Mouse (Mus musculus) megakaryocyte-erythroid progenitor cell, adult 5-6 weeks (primary cell): ENCODE measurements around the gene Mgat4c. TPM values are rescaled to one million over a fixed set of nuclear protein-coding genes. Genes with fewer than 3 reads are reported as not detected.

Source experiments
- ATAC-seq: replicated peaks from 2 replicates; pipeline ENCODE4 v1.8.0; 2016; ENCODE audit warnings: mild to moderate bottlenecking, inconsistent platforms; ENCODE audit not compliant: severe bottlenecking, poor library complexity, low FRiP score, low TSS enrichment
- total RNA-seq, 2 experiments: library from RNA; stranded (forward) in 1 of 2; stranded (reverse) in 1 of 2; fragments of 200-1000, 215-1000 nt in 1 of 2; fragments of >200 nt in 1 of 2; fragmentation: Nextera tagmentation in 1 of 2; gene quantifications; 2 replicates each; pipeline ENCODE4 v1.2.3; 2014 to 2017

Mgat4c gene
- total RNA-seq (2014; fragmentation: Nextera tagmentation): 0.42 and 0.87 TPM in 2 replicates
- 0.11 and 0.70 TPM in 2 replicates for total RNA-seq (2017)

DNA sequence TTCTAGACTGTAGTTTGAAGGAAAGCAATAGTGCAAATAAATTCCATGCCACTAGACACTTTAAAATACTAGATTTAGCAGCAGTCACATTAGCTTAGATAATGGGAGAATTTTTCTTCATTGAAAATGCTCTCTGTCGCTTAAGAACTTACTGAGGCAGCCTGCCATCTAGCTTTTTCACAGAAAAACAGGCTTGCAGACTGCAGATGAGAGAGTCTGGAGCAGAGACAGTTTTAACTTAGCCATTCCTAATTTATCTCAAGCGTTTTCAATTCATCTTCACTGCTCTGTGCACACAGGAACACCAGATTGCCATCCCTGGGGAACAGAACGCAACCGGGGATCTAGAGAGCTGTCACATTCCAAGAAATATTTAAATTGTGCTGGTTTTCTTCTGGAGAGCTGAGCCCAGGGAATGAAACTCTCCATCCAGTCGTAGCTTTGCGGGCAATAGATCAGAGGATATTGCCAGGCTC lies at the start of gene Mgat4c:
Mgat4c (plus strand) TSS at position 51 of the 476 bp plus-strand sequence.
- ATAC-seq: no peak

DNA sequence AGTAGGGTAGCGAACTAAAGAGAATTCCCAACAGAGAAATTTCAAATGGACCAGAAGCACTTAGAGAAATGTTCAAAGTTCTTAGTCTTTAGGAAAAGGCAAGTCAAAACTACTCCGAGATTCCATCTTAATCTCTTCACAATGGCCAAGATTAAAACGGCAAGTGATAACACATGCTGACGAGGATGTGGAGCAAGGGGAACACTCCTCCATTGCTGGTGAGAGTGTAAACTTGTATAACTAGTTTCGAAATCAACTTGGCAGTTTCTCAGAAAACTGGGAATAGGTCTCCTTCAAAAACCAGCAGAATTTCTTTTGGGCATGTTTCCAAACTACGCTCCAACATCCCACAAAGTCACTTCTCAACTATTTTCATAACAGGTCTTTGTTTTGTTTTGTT lies 46.0 kb upstream of the Mgat4c start:
- no peak for ATAC-seq

DNA sequence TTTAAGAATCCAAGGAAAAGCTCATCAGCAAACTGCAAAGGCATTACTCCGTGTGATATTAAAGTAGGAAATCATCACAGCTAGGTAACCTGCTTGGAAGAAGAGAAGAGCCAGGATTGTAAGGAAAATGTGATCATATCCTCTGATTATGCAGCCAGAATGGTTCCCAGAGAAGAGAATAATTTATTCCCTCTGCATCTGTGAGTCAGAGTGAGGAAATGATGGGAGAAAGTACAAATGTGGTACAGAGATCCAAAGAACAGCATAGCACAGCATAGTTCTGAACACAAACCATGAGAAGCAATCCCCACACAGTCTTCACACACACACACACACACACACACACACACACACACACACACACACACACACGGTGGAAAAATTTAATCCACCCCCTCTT lies 40.2 kb upstream of the Mgat4c start:
- ATAC-seq: no peak

DNA sequence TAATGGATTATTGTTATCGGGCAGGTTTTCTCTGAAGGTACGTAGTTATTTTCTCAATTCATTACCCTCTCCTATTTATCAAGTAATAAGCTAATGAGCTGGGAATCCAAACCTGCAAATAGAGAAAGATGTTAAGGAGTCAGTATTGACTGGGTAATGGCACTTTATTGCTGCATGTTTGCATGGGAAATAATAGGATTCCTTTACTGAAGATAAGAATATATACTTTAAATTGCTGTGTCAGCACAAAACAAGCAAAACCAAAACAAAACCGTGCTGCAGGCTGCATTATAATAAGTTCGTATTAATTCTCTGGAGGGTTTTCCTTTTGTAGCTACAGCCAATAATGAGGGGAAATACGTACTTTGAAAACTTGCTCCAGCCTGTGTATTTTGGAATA lies 627 bp downstream of the Mgat4c start:
- no peak for ATAC-seq

DNA sequence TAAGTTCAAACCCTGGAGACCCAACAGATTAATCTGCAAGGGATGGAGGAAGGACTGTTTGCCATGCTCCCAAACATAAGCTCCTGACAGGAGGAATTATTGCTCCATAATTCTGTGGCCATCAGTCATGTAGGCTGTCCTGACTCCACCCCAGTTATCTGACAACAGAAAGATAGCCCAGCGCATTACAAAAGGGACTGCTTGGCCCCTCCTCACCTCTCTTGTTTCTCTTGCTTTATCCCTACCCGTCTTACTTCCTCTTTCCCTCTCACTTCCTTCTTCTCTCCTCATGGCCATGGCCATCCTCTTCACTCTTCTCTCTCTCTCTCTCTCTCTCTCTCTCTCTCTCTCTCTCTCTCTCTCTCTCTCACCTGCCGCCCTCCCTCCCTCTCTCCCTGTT lies 80.5 kb downstream of the Mgat4c start:
- ATAC-seq: no peak

DNA sequence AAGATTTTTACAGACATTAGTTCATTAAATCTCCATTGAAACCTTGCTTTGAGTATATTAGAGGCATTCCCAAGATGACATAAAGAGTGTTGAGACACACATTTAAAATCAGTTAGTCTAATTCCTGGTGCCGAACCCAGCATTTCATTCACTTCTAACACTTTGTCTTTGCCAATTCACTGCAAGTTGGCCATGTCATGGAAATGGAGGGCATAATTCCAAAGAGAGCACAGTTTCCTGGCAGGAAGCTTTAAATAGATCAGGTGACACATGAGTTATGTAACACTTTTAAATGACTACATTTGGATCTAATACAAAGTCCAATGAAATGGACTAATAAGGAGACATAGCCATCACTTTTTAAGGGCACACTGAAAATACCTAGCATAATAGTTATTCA lies 89.4 kb downstream of the Mgat4c start:
- no peak for ATAC-seq

DNA sequence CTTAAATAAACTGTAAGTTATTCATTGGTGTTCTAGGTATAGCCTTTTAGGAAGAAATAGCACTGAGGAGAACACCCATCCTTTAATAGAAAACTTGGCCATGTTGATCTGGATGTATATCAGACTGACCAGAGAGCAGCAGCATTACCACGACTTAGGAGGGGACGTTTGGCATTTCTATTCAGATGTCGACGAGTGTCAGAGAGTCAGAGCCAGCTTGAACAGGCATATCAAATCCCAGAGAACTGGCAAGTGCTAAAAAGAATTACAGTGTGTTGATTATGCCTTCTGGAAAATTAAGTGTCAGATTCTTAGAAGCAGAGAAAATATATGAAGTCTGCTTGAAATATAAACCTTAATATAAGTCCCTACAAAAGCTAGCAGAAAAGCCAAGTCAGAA lies 89.9 kb downstream of the Mgat4c start:
- no peak for ATAC-seq

DNA sequence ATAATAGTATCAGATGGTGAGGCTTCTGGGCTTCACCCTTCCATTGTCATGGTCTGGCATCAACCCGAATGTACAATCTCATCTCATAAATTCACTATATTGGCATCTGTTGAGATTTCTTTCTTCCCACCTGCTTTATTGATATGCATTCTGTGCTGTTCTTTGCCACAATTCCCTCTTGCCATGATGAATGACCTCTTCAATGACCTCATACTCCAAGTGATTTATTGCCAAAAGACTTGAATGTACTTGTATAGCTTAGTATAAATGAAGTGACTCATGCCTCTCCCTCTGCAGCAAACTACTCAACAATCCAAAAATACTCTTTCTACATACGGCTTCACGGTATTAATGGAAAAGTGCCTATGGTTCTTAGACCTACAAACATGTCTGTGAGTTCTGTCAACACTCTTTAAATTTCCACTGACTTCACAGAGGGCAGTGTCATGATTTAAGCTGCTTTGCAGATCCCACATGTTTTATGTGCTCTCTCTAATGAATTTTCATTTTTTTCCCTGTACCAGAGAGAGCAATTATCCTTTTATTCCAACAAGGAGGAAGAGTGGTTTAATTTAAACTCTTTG lies 102.0 kb downstream of the Mgat4c start:
- ATAC-seq: no peak

DNA sequence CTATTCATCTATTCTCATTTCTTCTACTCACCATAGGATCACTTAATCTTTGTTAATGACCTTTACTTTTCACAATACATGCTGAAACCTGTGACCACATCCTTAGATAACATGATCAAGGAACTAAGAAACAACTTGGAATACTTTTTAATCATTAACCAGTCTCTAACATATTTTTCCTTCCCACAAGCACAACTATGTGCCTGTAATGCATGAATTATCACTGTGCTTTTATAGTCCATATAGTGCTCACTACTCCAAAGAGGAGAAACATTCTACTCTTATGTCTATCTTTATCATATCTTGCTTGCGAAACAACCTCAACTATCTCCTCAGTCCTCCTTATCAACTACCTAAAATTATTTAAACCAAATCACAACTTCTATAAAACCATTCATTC lies 114.2 kb downstream of the Mgat4c start:
- ATAC-seq: no peak

DNA sequence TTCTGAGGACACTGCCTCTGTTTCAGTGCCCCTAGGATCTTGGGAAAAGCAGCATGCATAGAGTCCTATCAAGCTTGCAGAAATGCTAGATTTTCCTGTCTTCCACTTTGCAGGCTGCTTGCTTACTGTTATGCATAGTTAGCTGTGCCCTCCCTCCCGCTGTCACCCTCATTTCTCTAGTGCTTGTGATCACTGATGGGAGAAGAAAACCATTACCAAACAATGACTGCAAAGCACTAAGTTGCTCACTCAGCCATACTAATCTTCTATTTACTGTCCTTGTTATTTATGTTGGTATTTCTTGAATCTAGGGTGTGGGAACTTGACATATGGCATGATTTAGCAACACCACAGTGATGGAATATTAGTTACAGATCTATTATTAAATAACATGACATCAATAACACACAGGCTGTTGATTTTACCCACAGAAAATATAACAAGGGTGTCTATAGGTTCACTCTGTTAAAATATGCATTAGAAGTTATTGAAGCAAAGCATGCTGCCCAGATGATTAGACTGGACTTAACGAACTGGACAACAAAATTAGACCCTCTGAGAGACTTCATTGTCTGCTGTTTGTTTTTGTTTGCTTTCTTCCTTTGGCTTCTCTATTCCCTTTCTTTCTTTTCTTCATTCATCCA lies 117.7 kb downstream of the Mgat4c start:
- no peak for ATAC-seq

DNA sequence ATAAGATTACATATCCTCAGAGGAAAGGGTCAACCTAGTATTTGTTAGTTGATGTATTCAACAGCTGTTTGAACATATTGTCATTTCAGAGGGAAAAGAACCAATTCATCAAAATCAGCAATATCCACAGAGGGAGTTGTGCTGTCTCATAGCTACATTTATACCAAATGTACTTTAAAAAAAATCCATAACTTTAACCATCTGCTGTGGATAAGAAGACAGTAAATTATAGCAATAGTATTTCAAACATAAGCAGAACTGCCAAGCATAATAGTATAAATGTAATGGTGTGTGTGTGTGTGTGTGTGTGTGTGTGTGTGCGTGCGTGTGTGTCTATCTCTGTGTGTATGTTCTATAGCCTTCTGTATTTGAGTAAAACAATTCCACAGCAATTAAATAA lies 127.5 kb downstream of the Mgat4c start:
- no peak for ATAC-seq

DNA sequence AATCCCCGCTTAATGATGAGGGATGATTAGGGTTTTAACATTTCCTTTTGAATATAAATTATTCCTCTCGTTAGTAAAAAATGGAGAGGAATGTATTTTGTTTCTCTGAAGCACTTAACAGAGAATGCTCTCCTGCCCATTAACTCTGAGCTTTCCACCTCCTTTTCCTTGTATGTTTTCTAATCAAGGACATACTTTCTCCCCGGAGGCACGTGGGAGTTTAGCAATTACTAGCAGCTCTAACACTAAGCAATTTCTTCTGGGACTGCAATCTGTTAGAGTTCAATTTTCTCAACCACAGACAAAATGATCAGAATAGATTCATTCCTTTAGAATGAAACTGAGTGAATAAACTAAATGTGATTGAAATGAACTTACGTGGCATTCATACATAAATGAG lies 135.6 kb downstream of the Mgat4c start:
- no peak for ATAC-seq

DNA sequence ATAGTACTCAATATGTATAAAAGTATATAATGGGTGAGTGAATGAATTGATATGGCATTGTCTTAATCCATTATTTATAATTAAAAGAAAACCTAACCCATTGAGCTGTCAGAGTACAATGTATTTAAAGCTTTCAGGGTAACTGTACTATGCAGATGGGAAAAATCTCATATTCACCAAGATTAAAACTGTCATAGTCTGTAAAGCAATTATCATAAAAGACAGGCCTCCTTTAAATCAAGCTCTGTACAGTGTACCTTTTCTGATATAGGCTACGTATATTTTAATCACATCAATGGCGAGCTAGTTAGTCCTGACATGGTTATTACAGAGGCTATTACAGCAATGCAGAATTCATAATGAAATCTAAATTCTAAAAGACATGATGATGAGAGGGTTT lies 146.7 kb downstream of the Mgat4c start:
- ATAC-seq: no peak

DNA sequence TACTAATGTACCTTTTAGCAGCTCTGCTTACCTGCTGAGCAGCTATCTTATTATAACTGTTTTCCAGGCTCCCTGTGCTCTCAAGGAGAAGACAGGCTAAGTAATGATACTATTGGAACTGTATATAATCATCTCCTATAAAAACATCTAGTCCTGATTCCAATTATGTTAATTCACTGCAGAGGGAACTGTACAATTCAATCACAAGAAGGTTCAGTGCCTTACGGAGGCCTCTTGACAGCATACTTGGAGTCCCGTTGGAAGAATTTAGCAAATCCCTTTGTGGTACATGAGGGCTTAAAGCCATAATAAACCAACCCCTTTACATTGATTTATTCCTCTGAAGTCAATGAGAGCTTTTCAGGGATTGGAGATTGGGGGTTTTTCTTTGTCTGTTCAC lies 174.8 kb downstream of the Mgat4c start:
- no peak for ATAC-seq

DNA sequence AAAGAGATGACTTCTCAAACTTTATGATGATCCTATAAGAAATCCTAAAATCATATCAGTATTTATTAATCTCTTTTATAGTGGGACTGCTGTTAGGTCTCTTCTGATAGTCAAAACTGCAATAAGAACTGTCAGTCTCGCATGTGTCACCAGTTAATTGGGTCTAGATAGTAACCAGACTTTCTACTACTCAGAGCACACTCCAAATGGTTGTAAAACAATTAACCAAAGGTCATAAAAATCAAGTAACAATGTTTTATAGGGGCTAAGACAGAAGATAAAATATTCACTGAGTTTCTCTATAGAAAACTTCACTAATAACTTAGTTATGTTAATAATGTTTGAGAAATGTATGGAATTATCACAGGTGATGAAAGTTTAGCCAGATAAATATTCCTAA lies 208.6 kb downstream of the Mgat4c start:
- ATAC-seq: no peak

DNA sequence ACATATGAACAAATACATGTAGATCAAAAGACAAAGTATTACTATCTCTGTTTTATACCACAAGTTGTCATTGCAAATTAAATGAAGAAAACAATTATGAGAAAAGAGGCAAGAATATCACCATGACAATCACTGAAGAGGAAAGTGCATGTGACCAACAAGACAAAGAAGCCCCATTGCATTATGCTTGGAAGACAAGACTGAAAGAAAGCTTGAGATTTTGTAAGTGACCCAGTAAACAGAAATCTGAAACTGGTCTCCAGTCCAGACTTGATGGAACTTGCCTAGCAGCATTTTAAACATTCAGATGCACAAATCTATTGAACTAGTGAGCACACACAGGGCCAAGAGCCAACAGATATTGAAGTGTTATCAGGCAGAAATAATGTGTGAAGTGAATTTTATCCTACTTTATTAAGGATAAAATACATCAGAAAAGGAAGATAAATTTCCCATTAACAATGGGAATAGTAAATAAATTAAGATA lies 236.1 kb downstream of the Mgat4c start:
- no peak for ATAC-seq

DNA sequence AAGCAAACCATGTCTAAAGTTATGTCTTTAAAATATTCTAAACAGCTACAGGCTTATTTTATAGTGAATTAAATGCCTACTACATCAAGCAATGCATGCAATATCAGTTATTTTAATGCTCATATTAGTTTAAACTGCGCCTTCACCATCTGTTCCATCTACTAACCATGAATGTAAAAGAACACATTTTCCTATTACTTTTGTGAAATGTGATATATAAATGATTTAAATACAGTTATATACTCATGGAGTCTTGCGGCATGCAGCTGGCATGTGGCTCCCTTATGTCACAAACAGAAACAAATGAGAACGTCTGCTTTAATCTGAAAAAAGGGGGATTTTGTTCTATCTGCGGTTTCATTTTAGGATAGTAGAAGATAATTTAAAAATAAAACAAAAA lies 316.3 kb downstream of the Mgat4c start:
- no peak for ATAC-seq

DNA sequence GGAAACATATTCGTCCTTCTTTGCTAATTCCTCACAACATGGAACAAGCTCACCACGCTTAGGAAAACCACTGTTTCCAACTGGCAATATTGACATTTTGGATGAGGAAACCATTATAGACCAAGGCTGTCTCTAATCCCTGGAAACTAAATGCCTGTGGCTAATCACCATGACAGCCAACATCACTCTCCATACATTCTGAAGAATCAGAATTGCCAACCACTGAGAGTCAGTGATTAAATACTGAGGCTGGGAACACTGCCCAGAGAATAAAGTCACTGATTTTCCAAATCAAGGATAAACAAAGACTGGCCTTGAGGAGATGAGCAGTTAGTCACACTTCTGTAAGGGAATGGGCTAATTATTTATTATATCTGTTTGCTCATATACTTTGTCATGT lies 361.2 kb downstream of the Mgat4c start:
- no peak for ATAC-seq

DNA sequence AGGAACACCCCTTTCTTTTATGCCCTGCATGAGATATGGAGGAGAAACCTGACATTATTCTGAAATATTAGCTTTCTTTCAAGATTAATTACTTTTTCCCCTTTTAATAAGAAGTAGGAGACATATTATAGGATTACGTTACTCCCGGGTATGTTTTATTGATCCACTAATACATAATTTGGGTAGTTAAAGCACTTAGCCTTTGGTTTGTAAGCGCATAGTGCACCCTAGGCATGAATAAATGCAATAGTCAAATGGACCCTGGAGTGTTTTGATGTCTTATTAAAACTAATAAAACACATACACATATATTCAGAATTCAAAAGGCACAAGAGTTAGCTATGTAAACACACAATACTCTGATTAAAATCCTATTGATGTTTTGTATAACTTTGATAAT lies 374.9 kb downstream of the Mgat4c start:
- ATAC-seq: no peak

DNA sequence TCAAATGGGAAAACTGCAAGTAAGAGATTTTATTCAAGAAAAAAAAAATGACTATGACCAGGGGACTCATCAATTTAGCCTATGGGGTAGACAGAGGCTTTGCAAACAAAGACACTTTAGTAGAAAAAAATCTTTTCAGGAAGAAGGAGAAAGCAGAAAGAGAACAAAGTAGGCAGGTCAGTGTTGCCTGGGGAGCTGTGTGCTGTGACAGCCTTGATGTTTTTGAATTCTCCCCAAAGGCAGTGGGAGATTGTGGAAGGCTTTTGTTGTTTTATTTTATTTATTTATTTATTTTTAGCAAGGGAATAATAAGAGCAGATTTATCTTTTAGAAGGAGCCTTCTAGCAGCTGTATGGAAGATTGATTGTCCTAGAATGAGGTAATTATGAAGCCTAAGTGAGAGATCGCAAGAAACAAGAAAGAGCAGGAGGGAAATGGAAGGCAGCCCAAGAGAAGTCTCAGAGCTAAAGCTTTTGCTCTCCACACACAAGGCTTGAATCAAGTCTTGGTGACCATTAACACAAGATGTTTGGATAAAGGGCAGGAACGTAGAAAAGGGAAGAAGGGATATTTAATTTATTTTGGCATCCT lies 375.8 kb downstream of the Mgat4c start:
- no peak for ATAC-seq
